Mouse (Mus musculus) c-Kit-negative CD71-positive TER-119-positive erythroid progenitor cells, embryonic 14.5 days (primary cell): ENCODE data around the gene Dpy19l3.

Experiments
- DNase-seq: peaks from one replicate; pipeline ENCODE4 v3.0.0-alpha.2; 2013; ENCODE audit warnings: low read depth, low spot score

Dpy19l3 gene

DNA sequence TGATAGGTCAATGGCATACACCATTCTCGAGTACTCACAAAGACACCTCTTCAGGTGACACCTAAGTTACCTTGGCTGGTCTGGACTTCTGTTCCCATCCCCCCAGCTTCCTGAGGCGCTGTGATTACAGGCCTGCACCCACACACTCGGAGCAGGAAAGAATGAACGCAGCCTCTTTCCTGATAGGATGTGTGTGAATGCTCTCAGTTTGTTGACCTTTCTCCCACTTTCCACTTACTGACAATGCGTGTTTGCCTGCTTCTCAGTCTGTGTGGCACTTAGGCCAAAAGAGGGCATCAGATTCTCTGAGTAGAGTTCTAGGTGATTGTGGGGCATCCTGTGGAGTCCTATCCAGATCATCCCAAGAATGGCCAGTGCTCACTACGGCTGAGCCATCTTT, 114.2 kb downstream of the Dpy19l3 start:
- no peak for DNase-seq

- no peak for DNase-seq
These were observed 117.4 kb downstream of the Dpy19l3 start for GRCm38 (mm10) chr7:35636874-35637273.

- no peak for DNase-seq
These were observed 118.0 kb downstream of the Dpy19l3 start for GRCm38 (mm10) chr7:35636229-35636628.
